ENCODE assay signal across 29 mouse cellular contexts in the genomic region with DNA sequence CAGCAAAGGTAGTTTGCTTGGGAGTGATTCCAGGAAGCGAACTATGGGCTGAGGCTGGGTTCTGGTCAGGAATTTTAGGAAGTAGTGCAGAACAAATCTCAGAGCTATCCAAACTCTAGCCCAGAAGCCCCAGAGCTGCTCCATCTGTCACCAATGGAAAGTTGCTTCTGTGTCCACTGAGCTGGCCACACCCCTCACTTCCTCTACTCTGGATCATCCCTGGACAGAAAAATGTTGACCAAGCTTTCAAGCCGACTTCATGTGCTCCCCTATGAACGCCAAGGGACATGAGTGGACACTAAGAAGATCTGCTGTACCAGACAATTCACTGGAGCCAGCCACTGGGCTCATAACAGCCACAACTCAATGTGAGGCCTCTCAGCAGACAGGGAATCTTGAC. TPM values are rescaled to one million over a fixed set of nuclear protein-coding genes. Genes with fewer than 3 reads are reported as not detected.
DNase-seq lines count a peak whose midpoint lies in the region; ATAC-seq and TF ChIP-seq lines count a peak whose summit lies in the region.
"Had no signal": no experiment of that assay in that cellular context is flagged by ENCODE, and none has a peak within 500 bp of the region (broad histone marks: within the 10 kb centered on the region; RNA-seq: fewer than 3 reads in every experiment).

No protein-coding gene starts in this region.

- peaks cover 22% of the 10 kb centered on the region; the same call in 1 of the 2 replicates for H3K4me1 ChIP-seq in heart, postnatal 0 days (ENCODE audit: control insufficient read depth, insufficient read depth)
- peaks cover 35% of the 10 kb centered on the region for H3K4me1 ChIP-seq in heart, embryonic 10.5 days
- H3K4me1 ChIP-seq: forebrain, embryonic 13.5 days; hindbrain, embryonic 13.5 days; liver, embryonic 13.5 days; midbrain, embryonic 10.5 days; neural tube, embryonic 12.5 days had no signal

- no peak overlapping the region for H3K9ac ChIP-seq in heart, postnatal 0 days (replicated peaks; ENCODE audit: low read depth, low read length)
- H3K9ac ChIP-seq: forebrain, embryonic 13.5 days; hindbrain, embryonic 13.5 days; limb, embryonic 15.5 days; liver, embryonic 13.5 days; neural tube, embryonic 12.5 days had no signal

- 42% methylated on average over 3 of the region's 3 CpGs for WGBS in heart, postnatal 0 days
- WGBS in heart, embryonic 10.5 days = 66% methylated on average over 3 of the region's 3 CpGs

- H3K27ac ChIP-seq in heart, postnatal 0 days (ENCODE audit: low read depth) = peak overlapping the region; percentile 46
- H3K27ac ChIP-seq in heart, embryonic 10.5 days = no peak overlapping the region
- H3K27ac ChIP-seq: forebrain, embryonic 13.5 days; hindbrain, embryonic 13.5 days; limb, embryonic 10.5 days; limb, embryonic 15.5 days; liver, embryonic 13.5 days; midbrain, embryonic 10.5 days; neural tube, embryonic 12.5 days had no signal

- H3K9me3 ChIP-seq in heart, postnatal 0 days (replicated peaks; ENCODE audit: control insufficient read depth, low read length) = no peaks in the 10 kb centered on the region
- H3K9me3 ChIP-seq in heart, embryonic 10.5 days = no peaks in the 10 kb centered on the region
- H3K9me3 ChIP-seq: forebrain, embryonic 13.5 days; hindbrain, embryonic 13.5 days; limb, embryonic 10.5 days; limb, embryonic 15.5 days; liver, embryonic 13.5 days; midbrain, embryonic 10.5 days; neural tube, embryonic 12.5 days had no signal

- intact Hi-C loops in heart, postnatal 14 days (cut with DNase I) = no loop called here

- ATAC-seq in heart, postnatal 0 days (ENCODE audit: insufficient read depth, low read depth) = no peak
- ATAC-seq: CD4-positive, CD25-positive, alpha-beta regulatory T cell, adult 4 months; forebrain, embryonic 13.5 days; intestine, embryonic 16.5 days; midbrain, embryonic 16.5 days had no signal

- no peak for TF ChIP-seq CTCF in heart, postnatal 0 days (IDR thresholded peaks at IDR 0.05; ENCODE audit: low read depth)

- no peak overlapping the region for H3K4me2 ChIP-seq in heart, postnatal 0 days (ENCODE audit: low read depth, low read length)
- H3K4me2 ChIP-seq: forebrain, embryonic 13.5 days; hindbrain, embryonic 13.5 days; limb, embryonic 15.5 days; liver, embryonic 13.5 days; neural tube, embryonic 12.5 days had no signal

- peak; percentile 95 for DNase-seq in heart, adult 11 months
- DNase-seq in heart, postnatal 14 days = no peak
- DNase-seq in heart, postnatal 0 days (ENCODE audit: low spot score) = no peak
- no peak for DNase-seq in heart, embryonic 10.5 days (ENCODE audit: low spot score)
- DNase-seq in lung, postnatal 10 days = peak; percentile 42
- no peak for DNase-seq in lung, postnatal 36 days
- DNase-seq in right cerebral cortex, postnatal 14 days = no peak
- DNase-seq: adrenal gland, postnatal 25 days; cerebellum, adult 11-12 months; gastrocnemius, postnatal 14 days; heart, postnatal 4 days; kidney, adult 8-10 months; kidney, postnatal 14 days; layer of hippocampus, adult 9-11 months; liver, embryonic 13.5 days; lung, adult 18-20 months; right cerebral cortex, adult 18-20 months; right cerebral cortex, postnatal 4 days; thymus, postnatal 4 days had no signal

- H3K4me3 ChIP-seq in heart, postnatal 0 days (ENCODE audit: low read depth, low read length) = no peak overlapping the region
- no peak overlapping the region for H3K4me3 ChIP-seq in heart, embryonic 10.5 days
- H3K4me3 ChIP-seq: forebrain, embryonic 13.5 days; hindbrain, embryonic 13.5 days; limb, embryonic 10.5 days; limb, embryonic 15.5 days; liver, embryonic 13.5 days; midbrain, embryonic 10.5 days; neural tube, embryonic 12.5 days had no signal

- no peaks in the 10 kb centered on the region for H3K36me3 ChIP-seq in heart, postnatal 0 days (replicated peaks; ENCODE audit: control insufficient read depth, insufficient read depth, low read length)
- H3K36me3 ChIP-seq in heart, embryonic 10.5 days = 0 out of 2 replicates have a peak, but pooled peaks cover 15% of the 10 kb centered on the region
- H3K36me3 ChIP-seq: hindbrain, embryonic 13.5 days; liver, embryonic 13.5 days; neural tube, embryonic 12.5 days had no signal

- no peaks in the 10 kb centered on the region for H3K27me3 ChIP-seq in heart, postnatal 0 days (ENCODE audit: control insufficient read depth, insufficient read depth, low read length)
- no peaks in the 10 kb centered on the region for H3K27me3 ChIP-seq in heart, embryonic 10.5 days (ENCODE audit: insufficient read depth, poor library complexity, severe bottlenecking)
- H3K27me3 ChIP-seq: forebrain, embryonic 13.5 days; hindbrain, embryonic 13.5 days; limb, embryonic 15.5 days; liver, embryonic 13.5 days; neural tube, embryonic 12.5 days had no signal

- TF ChIP-seq EP300 in heart, postnatal 0 days (IDR thresholded peaks at IDR 0.05; ENCODE audit: low read depth) = no peak

RNA-seq across cellular contexts. Expression of a gene that starts 28.7 kb away (rescaled TPM):
- total RNA-seq in heart, postnatal 14 days (2021) = under 1 TPM; 0.22 TPM
- total RNA-seq in heart, postnatal 0 days (2014; rRNA removed; ENCODE audit: low replicate concordance) = not detected in 2 replicates
- 0.42 and 0.51 TPM in 2 replicates for polyA plus RNA-seq in heart, postnatal 0 days (2015; fragmentation: Nextera tagmentation; extraction: Ambion mirVana)
- 0.46 and 0.58 TPM in 2 replicates for polyA plus RNA-seq in heart, embryonic 10.5 days (2016; fragmentation: Nextera tagmentation; extraction: Ambion mirVana)
- total RNA-seq: adrenal gland, postnatal 25 days; megakaryocyte progenitor cell, adult 5-6 weeks had no signal
- polyA plus RNA-seq: CD4-positive, CD25-positive, alpha-beta regulatory T cell, adult 4 months; forebrain, embryonic 13.5 days; liver, embryonic 13.5 days had no signal

RNA-seq across cellular contexts. Expression of a gene that starts 31.6 kb away (rescaled TPM):
- 100 to 1,000 TPM; 163 TPM for total RNA-seq in heart, postnatal 14 days (2021)
- 101 and 127 TPM in 2 replicates for total RNA-seq in heart, postnatal 0 days (2014; rRNA removed; ENCODE audit: low replicate concordance)
- 11.7 and 12.7 TPM in 2 replicates for polyA plus RNA-seq in heart, postnatal 0 days (2015; fragmentation: Nextera tagmentation; extraction: Ambion mirVana)
- 16.8 and 20.0 TPM in 2 replicates for polyA plus RNA-seq in heart, embryonic 10.5 days (2016; fragmentation: Nextera tagmentation; extraction: Ambion mirVana)
- polyA plus RNA-seq: CD4-positive, CD25-positive, alpha-beta regulatory T cell, adult 4 months had no signal

Comparison
In these comparisons a context has a peak if more than half of its experiments do, and no peak if none do; other contexts are left out.
1. DNase-seq: peak in heart, adult 11 months (single experiment) and lung, postnatal 10 days (single experiment); none in heart, postnatal 14 days (0 of 2), heart, postnatal 0 days (single experiment), heart, embryonic 10.5 days (single experiment), lung, postnatal 36 days (single experiment) and right cerebral cortex, postnatal 14 days (single experiment).